Mouse (Mus musculus): Measurements from ENCODE around the gene Nrl.
A peak's percentile ranks its signal among the peaks of the same experiment; 100 is the strongest.

The Nrl gene

GRCm38 (mm10) chr14:55486836-55487235 lies 37.9 kb downstream of the Nrl start:
- DNase-seq (ENCODE audit: low read depth, low spot score) = no peak

GRCm38 (mm10) chr14:55484430-55485085 lies 40.2 kb downstream of the Nrl start:
- DNase-seq (ENCODE audit: low read depth, low spot score) = no peak

GRCm38 (mm10) chr14:55479629-55480028 lies 45.2 kb downstream of the Nrl start:
- DNase-seq (ENCODE audit: low read depth, low spot score) = no peak

- DNase-seq (ENCODE audit: low read depth, low spot score) = peak; percentile 68
Measured at GRCm38 (mm10) chr14:55478651-55479599, 45.9 kb downstream of the Nrl start, which contains the start of gene Dhrs4. TSS of gene Dhrs4 (plus strand) at chr14:55478758.

- no peak for DNase-seq (ENCODE audit: low read depth, low spot score)
Measured at GRCm38 (mm10) chr14:55477829-55478228, 47.0 kb downstream of the Nrl start.

GRCm38 (mm10) chr14:55477421-55477820 lies 47.4 kb downstream of the Nrl start:
- DNase-seq (ENCODE audit: low read depth, low spot score) = no peak

GRCm38 (mm10) chr14:55475654-55476053 lies 49.1 kb downstream of the Nrl start:
- no peak for DNase-seq (ENCODE audit: low read depth, low spot score)

GRCm38 (mm10) chr14:55470806-55471205 lies 54.0 kb downstream of the Nrl start:
- DNase-seq (ENCODE audit: low read depth, low spot score) = no peak

GRCm38 (mm10) chr14:55469821-55470220 lies 55.0 kb downstream of the Nrl start:
- no peak for DNase-seq (ENCODE audit: low read depth, low spot score)

- no peak for DNase-seq (ENCODE audit: low read depth, low spot score)
Measured at GRCm38 (mm10) chr14:55469041-55469440, 55.7 kb downstream of the Nrl start.
